Mouse (Mus musculus): ENCODE measurements at regions not wholly inside any gene's neighbourhood (a gene's known extent, or its start where the extent isn't known, plus 50 kb on each side); places are given as distances from the start of the nearest gene placed in this dataset.

DNA sequence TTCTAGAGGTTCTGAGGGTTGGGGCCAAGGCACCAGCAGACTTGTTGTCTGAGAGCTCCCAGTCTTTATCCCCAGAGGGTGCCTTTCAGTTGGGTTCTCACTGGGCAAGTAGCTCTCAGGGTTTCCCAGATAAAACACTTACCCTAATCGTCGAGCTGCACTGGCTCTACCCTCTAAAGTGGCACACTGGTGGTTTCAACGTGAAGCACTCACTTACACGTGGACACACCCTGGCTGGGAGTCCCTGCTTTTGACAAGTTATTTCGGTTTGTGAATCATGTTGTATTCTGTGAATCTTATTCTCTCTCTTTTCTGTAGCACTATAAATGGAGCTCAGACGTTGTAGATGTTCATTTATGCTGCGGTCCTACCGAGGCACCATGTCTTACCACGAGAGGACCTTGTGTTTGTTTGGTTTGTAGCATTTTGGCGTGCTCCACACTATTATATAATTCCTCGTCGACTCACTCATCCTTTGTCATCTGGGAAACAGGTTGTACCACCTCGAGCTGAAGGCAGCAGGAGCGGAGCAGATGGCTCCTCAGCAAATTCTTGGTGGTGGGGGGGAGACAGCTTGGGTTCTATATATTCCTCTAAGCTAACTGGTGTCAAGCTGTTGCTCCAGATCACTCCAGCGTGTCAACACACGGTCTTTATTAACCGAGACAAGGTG is 445.3 kb downstream of the Klf5 start:
- DNase-seq, result no peak

GRCm38 (mm10) chr14:99745209-99745608 is 446.7 kb downstream of the Klf5 start:
- no peak for DNase-seq

- DNase-seq, result no peak
These were observed 449.7 kb downstream of the Klf5 start for GRCm38 (mm10) chr14:99748166-99748565.

- DNase-seq, result no peak
These were observed 451.1 kb downstream of the Klf5 start for GRCm38 (mm10) chr14:99749308-99750305.

DNA sequence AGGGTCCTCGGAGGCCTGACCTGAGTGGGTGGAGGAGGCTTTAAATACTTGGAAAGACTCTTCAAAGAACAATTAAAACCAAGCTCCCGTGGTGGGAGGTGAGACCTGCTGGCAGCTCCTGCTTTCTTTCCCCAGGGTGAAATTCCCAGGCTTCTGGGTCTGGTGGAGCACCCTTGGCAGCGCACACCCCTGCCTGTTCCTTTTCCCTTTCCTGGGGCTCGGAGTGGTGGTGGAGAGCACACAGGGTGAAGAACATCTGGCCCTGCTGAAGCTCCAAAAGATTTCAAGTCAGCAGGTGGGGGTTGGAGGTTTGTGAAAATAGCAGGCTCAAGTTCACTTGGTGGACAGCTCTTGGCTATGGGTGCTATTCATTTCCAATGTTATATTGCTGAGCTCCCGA is 459.6 kb downstream of the Klf5 start:
- no peak for DNase-seq

GRCm38 (mm10) chr14:99763336-99763735 is 464.8 kb downstream of the Klf5 start:
- no peak for DNase-seq

DNA sequence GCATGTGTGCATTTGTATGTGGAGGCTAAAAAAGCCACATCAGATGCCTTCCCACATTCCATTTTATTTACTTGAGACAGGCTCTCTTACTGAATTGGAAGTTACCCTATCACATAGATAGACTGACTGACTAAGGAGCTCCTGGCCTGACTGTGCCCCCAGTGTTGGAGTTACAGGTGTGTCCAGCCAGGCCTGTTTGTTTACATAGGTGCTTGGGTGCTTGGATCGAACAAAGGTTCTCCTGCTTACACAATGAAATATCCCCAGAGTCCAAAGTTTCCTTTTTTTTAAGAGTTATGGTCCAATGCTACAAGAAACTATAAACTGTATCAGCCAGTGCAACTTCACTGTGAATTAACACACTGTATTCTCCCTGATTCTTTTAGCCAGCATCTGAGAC is 472.5 kb downstream of the Klf5 start:
- no peak for DNase-seq

- no peak for DNase-seq
These were observed 474.4 kb downstream of the Klf5 start for GRCm38 (mm10) chr14:99772774-99773423.

- no peak for DNase-seq
These were observed 480.0 kb downstream of the Klf5 start for GRCm38 (mm10) chr14:99778477-99778876.

- no peak for DNase-seq
These were observed 480.5 kb downstream of the Klf5 start for GRCm38 (mm10) chr14:99778957-99779356.

DNA sequence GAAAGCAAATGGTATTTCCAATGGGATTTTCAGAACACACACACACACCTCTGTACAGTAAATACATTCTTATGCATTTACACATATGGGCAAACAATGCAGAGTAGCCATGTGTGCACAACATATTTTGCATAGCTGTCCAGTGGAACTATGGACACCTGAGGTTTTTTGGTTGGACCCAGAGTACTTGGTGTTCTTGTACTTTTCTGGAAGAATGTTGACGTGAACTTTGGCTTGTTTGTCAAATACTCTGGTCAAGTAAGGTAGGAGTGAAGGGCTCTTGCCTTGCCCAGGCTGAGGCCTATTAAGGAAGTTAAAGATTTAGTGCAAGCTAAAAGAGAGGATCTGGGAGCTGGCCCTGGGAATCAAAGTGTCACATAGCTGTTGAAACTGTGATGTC is 485.2 kb downstream of the Klf5 start:
- no peak for DNase-seq

DNA sequence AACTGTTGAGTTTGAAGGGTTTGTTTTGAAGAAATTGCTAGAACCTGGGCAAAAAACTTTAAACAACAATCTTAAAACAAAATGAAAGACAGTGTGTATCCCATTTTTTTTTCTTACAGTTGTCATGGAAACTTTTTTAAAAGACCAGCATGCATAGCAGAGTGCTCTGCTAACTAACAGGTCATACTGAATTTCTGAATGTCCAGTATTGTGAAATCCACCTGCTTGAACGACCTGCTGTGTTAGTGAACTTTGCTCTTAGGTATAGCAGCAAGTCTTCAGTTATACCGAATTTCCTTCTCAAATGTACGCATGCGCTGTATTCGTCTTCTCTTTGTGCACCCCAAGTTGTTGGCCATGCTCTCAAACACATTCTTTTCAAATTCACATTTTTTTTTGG is 486.6 kb downstream of the Klf5 start:
- DNase-seq, result no peak

- DNase-seq, result no peak
These were observed 487.9 kb downstream of the Klf5 start for GRCm38 (mm10) chr14:99786367-99786766.

DNA sequence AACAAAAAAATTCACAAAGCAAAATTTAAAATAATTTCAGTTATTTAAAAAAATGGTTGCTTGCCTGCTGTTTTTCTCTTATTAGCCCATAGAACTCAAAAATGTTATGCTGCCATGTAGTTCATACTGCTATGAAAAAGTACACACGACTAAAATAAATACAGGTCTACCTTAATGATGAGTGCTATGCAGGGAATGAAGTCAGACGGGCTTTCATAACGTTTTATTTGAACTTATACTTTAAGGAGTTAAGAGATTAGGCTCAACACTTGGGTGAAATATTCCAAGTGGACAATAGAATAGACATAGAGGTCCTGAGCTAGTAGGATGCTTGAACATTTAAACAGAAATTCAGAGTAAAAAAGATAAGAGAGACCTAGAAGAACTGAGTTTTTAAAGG is 489.7 kb downstream of the Klf5 start:
- no peak for DNase-seq

DNA sequence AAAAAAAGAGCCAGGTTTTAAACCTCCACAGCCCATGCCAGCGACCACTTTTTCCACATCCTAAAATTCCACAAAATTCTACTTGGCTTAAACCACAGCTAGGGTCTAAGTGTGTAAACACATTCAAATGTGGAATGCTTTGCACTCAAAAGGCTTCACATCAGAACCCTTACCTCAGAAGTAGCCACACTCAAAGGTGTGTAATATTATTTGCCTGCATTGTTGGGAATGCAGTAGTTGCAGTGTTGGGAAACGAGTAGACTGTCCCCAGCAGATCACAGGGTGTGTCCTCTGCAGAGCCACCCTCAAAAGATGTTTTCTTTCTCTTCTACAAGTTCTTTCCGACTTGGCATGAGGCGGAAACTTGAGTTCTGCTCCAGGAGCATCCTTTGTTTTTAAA is 488.2 kb downstream of the Klf12 start:
- DNase-seq, result no peak

- DNase-seq, result no peak
These were observed 478.4 kb downstream of the Klf12 start for GRCm38 (mm10) chr14:99806052-99806451.

GRCm38 (mm10) chr14:99806599-99806998 is 477.9 kb downstream of the Klf12 start:
- no peak for DNase-seq

- DNase-seq, result no peak
These were observed 471.6 kb downstream of the Klf12 start for GRCm38 (mm10) chr14:99812741-99813485.
